Mouse (Mus musculus): ENCODE data around the gene Gstm2. TPM values are rescaled to one million over a fixed set of nuclear protein-coding genes. Genes with fewer than 3 reads are reported as not detected.
A peak's percentile ranks its signal among the peaks of the same experiment; 100 is the strongest.
"Not testable (repeated sequence)": the region's sequence is repeated elsewhere in the genome, so short reads cannot be mapped to it uniquely, and the experiment has no call there.

The Gstm2 gene
- polyA plus RNA-seq, 1 experiment from 2014 or later, result 46.7 TPM

GRCm38 (mm10) chr3:108017473-108018189 is 31.4 kb upstream of the Gstm2 start, which contains the start of gene Gstm1:
Gstm1 (minus strand) TSS chr3:108017973.
- Histone ChIP-seq H3K9ac (peak within 1 kb of the TSS; percentile 63), H3K4me2 (replicated peaks) (peak within 1 kb of the TSS; percentile 82), H3K27ac (peak within 1 kb of the TSS; percentile 87), H3K27me3 (no peaks in the 10 kb centered on the region), H3K4me1 (peaks cover 14% of the 10 kb centered on the region), H3K36me3 (no peaks in the 10 kb centered on the region), H3K4me3 (peak within 1 kb of the TSS; percentile 48), H3K9me3 (no peaks in the 10 kb centered on the region)
- WGBS, result under 1% methylated on average over 31 of the region's 31 CpGs
- ATAC-seq (ENCODE audit: low FRiP score, low read depth), result peak; percentile 99

GRCm38 (mm10) chr3:108016468-108016867 is 30.2 kb upstream of the Gstm2 start:
- not testable (repeated sequence) for H3K27ac ChIP-seq; H3K9ac ChIP-seq; H3K9me3 ChIP-seq; H3K27me3 ChIP-seq; H3K36me3 ChIP-seq; ATAC-seq (ENCODE audit: low FRiP score, low read depth)
- Histone ChIP-seq H3K4me2 (replicated peaks) (peak overlapping the region; percentile 82), H3K4me1 (peaks cover 14% of the 10 kb centered on the region), H3K4me3 (peak overlapping the region; percentile 48; the same call in 1 of the 2 replicates)
- WGBS, result 90% methylated on average over 5 of the region's 5 CpGs

GRCm38 (mm10) chr3:108014974-108015346 is 28.7 kb upstream of the Gstm2 start:
- Histone ChIP-seq H3K4me2 (replicated peaks) (no peak overlapping the region), H3K9ac (no peak overlapping the region), H3K4me1 (peaks cover 14% of the 10 kb centered on the region), H3K27me3 (no peaks in the 10 kb centered on the region), H3K9me3 (no peaks in the 10 kb centered on the region), H3K27ac (no peak overlapping the region), H3K36me3 (no peaks in the 10 kb centered on the region), H3K4me3 (no peak overlapping the region)
- no peak for ATAC-seq (ENCODE audit: low FRiP score, low read depth)
- 85% methylated on average over 2 of the region's 2 CpGs for WGBS

- 81% methylated on average over 7 of the region's 8 CpGs for WGBS
Measured at GRCm38 (mm10) chr3:108014098-108014973, 28.1 kb upstream of the Gstm2 start.

GRCm38 (mm10) chr3:108013331-108013871 is 27.1 kb upstream of the Gstm2 start:
- no peak overlapping the region for H3K27ac ChIP-seq
- H3K4me2 ChIP-seq (replicated peaks), result no peak overlapping the region
- no peaks in the 10 kb centered on the region for H3K9me3 ChIP-seq
- H3K9ac ChIP-seq, result no peak overlapping the region
- no peak for ATAC-seq (ENCODE audit: low FRiP score, low read depth)
- no peaks in the 10 kb centered on the region for H3K27me3 ChIP-seq
- no peak overlapping the region for H3K4me3 ChIP-seq
- H3K4me1 ChIP-seq, result peaks cover 11% of the 10 kb centered on the region
- H3K36me3 ChIP-seq, result no peaks in the 10 kb centered on the region
- 85% methylated on average over 4 of the region's 4 CpGs for WGBS

More at GRCm38 (mm10) chr3:108014098-108014973, 28.1 kb upstream of the Gstm2 start:
- Histone ChIP-seq H3K27me3 (no peaks in the 10 kb centered on the region), H3K27ac (no peak overlapping the region), H3K9ac (no peak overlapping the region), H3K4me2 (replicated peaks) (no peak overlapping the region), H3K4me3 (no peak overlapping the region), H3K36me3 (no peaks in the 10 kb centered on the region), H3K9me3 (no peaks in the 10 kb centered on the region), H3K4me1 (peaks cover 14% of the 10 kb centered on the region)
- ATAC-seq (ENCODE audit: low FRiP score, low read depth), result no peak

GRCm38 (mm10) chr3:108011558-108011957 is 25.3 kb upstream of the Gstm2 start:
- ATAC-seq (ENCODE audit: low FRiP score, low read depth), result no peak
- Histone ChIP-seq H3K9me3 (no peaks in the 10 kb centered on the region), H3K36me3 (no peaks in the 10 kb centered on the region), H3K27me3 (no peaks in the 10 kb centered on the region), H3K4me1 (peaks cover under 1% of the 10 kb centered on the region; the same call in 1 of the 2 replicates), H3K27ac (no peak overlapping the region), H3K4me3 (no peak overlapping the region), H3K9ac (no peak overlapping the region), H3K4me2 (replicated peaks) (no peak overlapping the region)
- WGBS, result 77% methylated on average over 3 of the region's 3 CpGs

- Histone ChIP-seq H3K36me3 (no peaks in the 10 kb centered on the region), H3K4me3 (no peak overlapping the region), H3K9ac (no peak overlapping the region), H3K4me1 (no peaks in the 10 kb centered on the region), H3K4me2 (replicated peaks) (no peak overlapping the region), H3K27me3 (no peaks in the 10 kb centered on the region), H3K27ac (no peak overlapping the region), H3K9me3 (no peaks in the 10 kb centered on the region)
- 63% methylated on average over 2 of the region's 2 CpGs for WGBS
- no peak for ATAC-seq (ENCODE audit: low FRiP score, low read depth)
Measured at GRCm38 (mm10) chr3:108010286-108010685, 24.0 kb upstream of the Gstm2 start.

- H3K27me3 ChIP-seq, result no peaks in the 10 kb centered on the region
- no peaks in the 10 kb centered on the region for H3K9me3 ChIP-seq
- no peak for ATAC-seq (ENCODE audit: low FRiP score, low read depth)
- H3K27ac ChIP-seq, result no peak overlapping the region
- WGBS, result 83% methylated on average over 8 of the region's 8 CpGs
- H3K4me2 ChIP-seq (replicated peaks), result no peak overlapping the region
- no peak overlapping the region for H3K9ac ChIP-seq
- H3K4me1 ChIP-seq, result peaks cover 2% of the 10 kb centered on the region; the same call in 1 of the 2 replicates
- H3K4me3 ChIP-seq, result no peak overlapping the region
- no peaks in the 10 kb centered on the region for H3K36me3 ChIP-seq
Measured at GRCm38 (mm10) chr3:108002021-108002420, 15.8 kb upstream of the Gstm2 start.

- H3K4me2 ChIP-seq (replicated peaks), result no peak overlapping the region
- H3K9me3 ChIP-seq, result 0 out of 2 replicates have a peak, but pooled peaks cover under 1% of the 10 kb centered on the region
- H3K9ac ChIP-seq, result no peak overlapping the region
- H3K4me1 ChIP-seq, result peaks cover 3% of the 10 kb centered on the region; the same call in 1 of the 2 replicates
- WGBS, result 84% methylated on average over 3 of the region's 3 CpGs
- no peak for ATAC-seq (ENCODE audit: low FRiP score, low read depth)
- no peak overlapping the region for H3K27ac ChIP-seq
- H3K36me3 ChIP-seq, result no peaks in the 10 kb centered on the region
- H3K27me3 ChIP-seq, result no peaks in the 10 kb centered on the region
- H3K4me3 ChIP-seq, result no peak overlapping the region
Measured at GRCm38 (mm10) chr3:107999491-107999890, 13.2 kb upstream of the Gstm2 start.

GRCm38 (mm10) chr3:107998591-107998990 is 12.3 kb upstream of the Gstm2 start:
- Histone ChIP-seq H3K9ac (no peak overlapping the region), H3K4me1 (peaks cover 3% of the 10 kb centered on the region; the same call in 1 of the 2 replicates), H3K4me3 (no peak overlapping the region), H3K27me3 (no peaks in the 10 kb centered on the region), H3K36me3 (no peaks in the 10 kb centered on the region), H3K4me2 (replicated peaks) (no peak overlapping the region), H3K9me3 (peaks cover 6% of the 10 kb centered on the region; the same call in 1 of the 2 replicates), H3K27ac (no peak overlapping the region)
- ATAC-seq (ENCODE audit: low FRiP score, low read depth), result no peak
- 87% methylated on average over 3 of the region's 3 CpGs for WGBS

- Histone ChIP-seq H3K27me3 (no peaks in the 10 kb centered on the region), H3K4me3 (no peak overlapping the region), H3K27ac (no peak overlapping the region), H3K4me1 (peaks cover 3% of the 10 kb centered on the region; the same call in 1 of the 2 replicates), H3K9me3 (peaks cover 6% of the 10 kb centered on the region; the same call in 1 of the 2 replicates), H3K4me2 (replicated peaks) (no peak overlapping the region), H3K9ac (no peak overlapping the region), H3K36me3 (no peaks in the 10 kb centered on the region)
- WGBS, result 77% methylated on average over 4 of the region's 4 CpGs
- ATAC-seq (ENCODE audit: low FRiP score, low read depth), result no peak
Measured at GRCm38 (mm10) chr3:107996576-107996975, 10.3 kb upstream of the Gstm2 start.

GRCm38 (mm10) chr3:107995974-107996373 is 9.7 kb upstream of the Gstm2 start:
- WGBS, result 74% methylated on average over 2 of the region's 2 CpGs
- H3K4me1 ChIP-seq; H3K27me3 ChIP-seq; H3K4me3 ChIP-seq; H3K9ac ChIP-seq; H3K4me2 ChIP-seq (replicated peaks); ATAC-seq (ENCODE audit: low FRiP score, low read depth); H3K27ac ChIP-seq; H3K9me3 ChIP-seq; H3K36me3 ChIP-seq: not testable (repeated sequence)

All from limb, embryonic 13.5 days (tissue).